ENCODE assay signal across 9 mouse cellular contexts in genomic region chrX:139216991-139217593, GRCm38 (mm10). TPM values are rescaled to one million over a fixed set of nuclear protein-coding genes. Genes with fewer than 3 reads are reported as not detected.
DNase-seq lines count a peak whose midpoint lies in the region; ATAC-seq and TF ChIP-seq lines count a peak whose summit lies in the region.
"Had no signal": no experiment of that assay in that cellular context is flagged by ENCODE, and none has a peak within 500 bp of the region (broad histone marks: within the 10 kb centered on the region; RNA-seq: fewer than 3 reads in every experiment).

No protein-coding gene starts in this region.

- no peaks in the 10 kb centered on the region for H3K4me1 ChIP-seq in cerebellum, adult 2 months (ENCODE audit: control insufficient read depth, insufficient read depth, low read length)
- peaks cover 4% of the 10 kb centered on the region for H3K4me1 ChIP-seq in forebrain, embryonic 16.5 days (replicated peaks; ENCODE audit: control insufficient read depth, insufficient read depth, low read length)
- no peaks in the 10 kb centered on the region for H3K4me1 ChIP-seq in hindbrain, embryonic 13.5 days (replicated peaks)
- H3K4me1 ChIP-seq in lung, postnatal 0 days (ENCODE audit: insufficient read depth, low read depth, low read length) = no peaks in the 10 kb centered on the region

- no peaks in the 10 kb centered on the region for H3K36me3 ChIP-seq in forebrain, embryonic 16.5 days (ENCODE audit: control insufficient read depth, insufficient read depth)
- H3K36me3 ChIP-seq in hindbrain, embryonic 13.5 days = no peaks in the 10 kb centered on the region
- H3K36me3 ChIP-seq in lung, postnatal 0 days (ENCODE audit: insufficient read depth, low read length) = no peaks in the 10 kb centered on the region

- no peaks in the 10 kb centered on the region for H3K9me3 ChIP-seq in forebrain, embryonic 16.5 days (ENCODE audit: control insufficient read depth, low read length)
- no peaks in the 10 kb centered on the region for H3K9me3 ChIP-seq in hindbrain, embryonic 13.5 days
- no peaks in the 10 kb centered on the region for H3K9me3 ChIP-seq in lung, postnatal 0 days (ENCODE audit: low read length)

- TF ChIP-seq POLR2A in cerebellum, adult 2 months (IDR thresholded peaks at IDR 0.05; ENCODE audit: borderline replicate concordance, insufficient read depth, low read length) = no peak

- no peak overlapping the region for H3K27ac ChIP-seq in cerebellum, adult 2 months (ENCODE audit: insufficient read depth, low read length)
- no peak overlapping the region for H3K27ac ChIP-seq in forebrain, embryonic 16.5 days (ENCODE audit: low read length)
- H3K27ac ChIP-seq in hindbrain, embryonic 13.5 days = no peak overlapping the region
- no peak overlapping the region for H3K27ac ChIP-seq in lung, postnatal 0 days (ENCODE audit: low read length)

- ATAC-seq in forebrain, embryonic 16.5 days = peak; percentile 99
- peak; percentile 91 for ATAC-seq in hindbrain, embryonic 13.5 days (ENCODE audit: low FRiP score)
- peak; percentile 72 for ATAC-seq in lung, postnatal 0 days
- ATAC-seq in activated CD4-positive, CD25-positive, alpha-beta regulatory T cell, adult 4 months = no peak

- peak; percentile 14 to 22 for DNase-seq in adrenal gland, adult 18-20 months (ENCODE audit: low spot score in 2 of 2)
- DNase-seq in cerebellum, adult 2 months = peak; percentile 44 to 49
- DNase-seq in layer of hippocampus, postnatal 25 days (ENCODE audit: extremely low spot score in 1 of 2, low spot score in 1 of 2) = peak; percentile 19 to 37
- peak; percentile 64 for DNase-seq in lung, postnatal 0 days (ENCODE audit: low spot score)
- DNase-seq in retina, embryonic 14.5 days (ENCODE audit: low spot score) = peak; percentile 76

- TF ChIP-seq EP300 in lung, postnatal 0 days (IDR thresholded peaks at IDR 0.05) = no peak

- WGBS in cerebellum, adult 2 months = 6% methylated on average over 22 of the region's 22 CpGs
- 15% methylated on average over 22 of the region's 22 CpGs for WGBS in forebrain, embryonic 16.5 days
- 15% methylated on average over 22 of the region's 22 CpGs for WGBS in hindbrain, embryonic 13.5 days
- 13% methylated on average over 22 of the region's 22 CpGs for WGBS in lung, postnatal 0 days

- no peak overlapping the region for H3K9ac ChIP-seq in forebrain, embryonic 16.5 days (replicated peaks; ENCODE audit: low read depth, low read length)
- no peak overlapping the region; the same call in 1 of the 2 replicates for H3K9ac ChIP-seq in hindbrain, embryonic 13.5 days
- H3K9ac ChIP-seq in lung, postnatal 0 days (replicated peaks; ENCODE audit: low read depth) = no peak overlapping the region

- TF ChIP-seq CTCF in cerebellum, adult 2 months (IDR thresholded peaks at IDR 0.05; ENCODE audit: borderline replicate concordance, insufficient read depth, low read depth, low read length) = no peak
- no peak for TF ChIP-seq CTCF in lung, postnatal 0 days (IDR thresholded peaks at IDR 0.05)

- no peaks in the 10 kb centered on the region for H3K27me3 ChIP-seq in cerebellum, adult 2 months (ENCODE audit: control insufficient read depth, insufficient read depth, low read length)
- H3K27me3 ChIP-seq in forebrain, embryonic 16.5 days (replicated peaks; ENCODE audit: control insufficient read depth, insufficient read depth, low read length) = no peaks in the 10 kb centered on the region
- H3K27me3 ChIP-seq in hindbrain, embryonic 13.5 days = peaks cover 3% of the 10 kb centered on the region; the same call in 1 of the 2 replicates
- H3K27me3 ChIP-seq in lung, postnatal 0 days (replicated peaks; ENCODE audit: insufficient read depth, low read length) = no peaks in the 10 kb centered on the region

- H3K4me2 ChIP-seq in forebrain, embryonic 16.5 days (ENCODE audit: low read length) = peak overlapping the region; percentile 47
- H3K4me2 ChIP-seq in hindbrain, embryonic 13.5 days = peak overlapping the region; percentile 53
- H3K4me2 ChIP-seq in lung, postnatal 0 days (replicated peaks; ENCODE audit: low read depth, low read length) = peak overlapping the region; percentile 48

- peak overlapping the region; percentile 73 for H3K4me3 ChIP-seq in cerebellum, adult 2 months (replicated peaks; ENCODE audit: insufficient read depth, low read depth, low read length)
- H3K4me3 ChIP-seq in forebrain, embryonic 16.5 days (replicated peaks; ENCODE audit: low read length) = peak overlapping the region; percentile 43
- peak overlapping the region; percentile 38 for H3K4me3 ChIP-seq in hindbrain, embryonic 13.5 days
- H3K4me3 ChIP-seq in lung, postnatal 0 days (ENCODE audit: low read depth, low read length) = peak overlapping the region; percentile 36

RNA-seq across cellular contexts. Expression of gene Mum1l1, which starts 7.2 kb away (rescaled TPM):
- total RNA-seq in adrenal gland, adult 18-20 months (2021) = 1 to 10 TPM; 2.0 to 3.4 TPM
- 1.6 and 1.7 TPM in 2 replicates for polyA plus RNA-seq in cerebellum, adult 2 months (2012; rRNA removed)
- polyA plus RNA-seq in forebrain, embryonic 16.5 days (2015; fragmentation: Nextera tagmentation; extraction: Ambion mirVana) = 6.0 and 7.2 TPM in 2 replicates
- 7.6 and 9.7 TPM in 2 replicates for polyA plus RNA-seq in hindbrain, embryonic 13.5 days (2015; fragmentation: Nextera tagmentation; extraction: Ambion mirVana)
- total RNA-seq in layer of hippocampus, postnatal 25 days (2021) = 1 to 10 TPM; 2.3 to 4.2 TPM
- 14.6 and 17.2 TPM in 2 replicates for polyA plus RNA-seq in lung, postnatal 0 days (2015; fragmentation: Nextera tagmentation; extraction: Ambion mirVana)
- polyA plus RNA-seq in activated CD4-positive, CD25-positive, alpha-beta regulatory T cell, adult 4 months (2017; shearing (Covaris generic)) = not detected

RNA-seq across cellular contexts. Expression of gene 4933428M09Rik, which starts 38.1 kb away (rescaled TPM):
- not detected for total RNA-seq in adrenal gland, adult 18-20 months (2021)
- not detected in 2 replicates for polyA plus RNA-seq in cerebellum, adult 2 months (2012; rRNA removed)
- not detected in 2 replicates for polyA plus RNA-seq in forebrain, embryonic 16.5 days (2015; fragmentation: Nextera tagmentation; extraction: Ambion mirVana)
- not detected in 2 replicates for polyA plus RNA-seq in hindbrain, embryonic 13.5 days (2015; fragmentation: Nextera tagmentation; extraction: Ambion mirVana)
- not detected for total RNA-seq in layer of hippocampus, postnatal 25 days (2021)
- polyA plus RNA-seq in lung, postnatal 0 days (2015; fragmentation: Nextera tagmentation; extraction: Ambion mirVana) = 0.13 TPM in 1 of 2 replicates, not detected in the other
- polyA plus RNA-seq in activated CD4-positive, CD25-positive, alpha-beta regulatory T cell, adult 4 months (2017; shearing (Covaris generic)) = not detected
- total RNA-seq: gastrocnemius, adult 8-10 months had no signal

Comparison
In these comparisons a context has a peak if more than half of its experiments do, and no peak if none do; other contexts are left out.
1. DNase-seq: peak in every context shown above with its lines; median percentile 76 in retina, embryonic 14.5 days; 64 in lung, postnatal 0 days; 46 in cerebellum, adult 2 months; 28 in layer of hippocampus, postnatal 25 days; 18 in adrenal gland, adult 18-20 months.